Mouse (Mus musculus): ENCODE measurements around the gene Nrxn3.
A peak's percentile ranks its signal among the peaks of the same experiment; 100 is the strongest.

The Nrxn3 gene

GRCm38 (mm10) chr12:89829927-89830326 is 1107.3 kb downstream of the Nrxn3 start:
- DNase-seq = no peak

GRCm38 (mm10) chr12:89830350-89830749 is 1107.7 kb downstream of the Nrxn3 start:
- no peak for DNase-seq

GRCm38 (mm10) chr12:89831300-89831699 is 1108.6 kb downstream of the Nrxn3 start:
- no peak for DNase-seq

- DNase-seq = no peak
Measured at GRCm38 (mm10) chr12:89836271-89836670, 1113.6 kb downstream of the Nrxn3 start.

- no peak for DNase-seq
Measured at GRCm38 (mm10) chr12:89842861-89843260, 1120.2 kb downstream of the Nrxn3 start.

- peak; percentile 80 to 87 for DNase-seq
Measured at GRCm38 (mm10) chr12:89848116-89848515, 1125.4 kb downstream of the Nrxn3 start.

- no peak for DNase-seq
Measured at GRCm38 (mm10) chr12:89854355-89854754, 1131.7 kb downstream of the Nrxn3 start.

- DNase-seq = peak in 1 of 2 experiments; percentile 32
Measured at GRCm38 (mm10) chr12:89867124-89867523, 1144.4 kb downstream of the Nrxn3 start.

GRCm38 (mm10) chr12:89882617-89883370 is 1160.1 kb downstream of the Nrxn3 start:
- DNase-seq = peak; percentile 41 to 56

- DNase-seq = peak in 1 of 2 experiments; percentile 38
Measured at GRCm38 (mm10) chr12:89884576-89884975, 1161.9 kb downstream of the Nrxn3 start.

- no peak for DNase-seq
Measured at GRCm38 (mm10) chr12:89888647-89889046, 1166.0 kb downstream of the Nrxn3 start.

- peak in 1 of 2 experiments; percentile 45 for DNase-seq
Measured at GRCm38 (mm10) chr12:89896901-89897300, 1174.2 kb downstream of the Nrxn3 start.

GRCm38 (mm10) chr12:89909578-89909977 is 1186.9 kb downstream of the Nrxn3 start:
- DNase-seq = no peak

- no peak for DNase-seq
Measured at GRCm38 (mm10) chr12:89918138-89918829, 1195.6 kb downstream of the Nrxn3 start.

- peak in 1 of 2 experiments; percentile 45 for DNase-seq
Measured at GRCm38 (mm10) chr12:89932338-89932737, 1209.7 kb downstream of the Nrxn3 start.

GRCm38 (mm10) chr12:89933630-89934029 is 1211.0 kb downstream of the Nrxn3 start:
- peak in 1 of 2 experiments; percentile 52 for DNase-seq

GRCm38 (mm10) chr12:89940746-89941145 is 1218.1 kb downstream of the Nrxn3 start:
- no peak for DNase-seq

GRCm38 (mm10) chr12:89945911-89946502 is 1223.3 kb downstream of the Nrxn3 start:
- peak; percentile 21 to 24 for DNase-seq

- peak in 1 of 2 experiments; percentile 7 for DNase-seq
Measured at GRCm38 (mm10) chr12:89946522-89946921, 1223.8 kb downstream of the Nrxn3 start.

GRCm38 (mm10) chr12:89953237-89953636 is 1230.6 kb downstream of the Nrxn3 start:
- DNase-seq = no peak

- no peak for DNase-seq
Measured at GRCm38 (mm10) chr12:89953649-89954048, 1231.0 kb downstream of the Nrxn3 start.

- peak; percentile 73 to 76 for DNase-seq
Measured at GRCm38 (mm10) chr12:89954441-89955070, 1231.9 kb downstream of the Nrxn3 start.

GRCm38 (mm10) chr12:89963073-89963472 is 1240.4 kb downstream of the Nrxn3 start:
- no peak for DNase-seq
